Mouse (Mus musculus) adrenal gland, adult (tissue): ENCODE results near the gene Gan.

Experiments used
- DNase-seq, 2 experiments: peaks; one replicate each; pipeline ENCODE4 v3.0.0; 2022 to 2023; ENCODE audit warnings: low spot score in 1 of 2; ENCODE audit not compliant: inconsistent age in 2 of 2

Gene Gan

GRCm38 (mm10) chr8:117158135-117158761, at the start of gene Gan:
Gan (plus strand) TSS chr8:117158135.
- DNase-seq: peak; percentile 70 to 83

GRCm38 (mm10) chr8:117109018-117109711, 48.8 kb upstream of the Gan start:
- peak in 1 of 2 experiments; percentile 41 for DNase-seq

GRCm38 (mm10) chr8:117109801-117110390, 48.0 kb upstream of the Gan start:
- peak; percentile 73 to 92 for DNase-seq

- no peak for DNase-seq
Observed at GRCm38 (mm10) chr8:117111641-117112040, 46.3 kb upstream of the Gan start.

- peak in 1 of 2 experiments; percentile 30 for DNase-seq
Observed at GRCm38 (mm10) chr8:117112261-117112660, 45.7 kb upstream of the Gan start.

- no peak for DNase-seq
Observed at GRCm38 (mm10) chr8:117115094-117115493, 42.8 kb upstream of the Gan start.

- DNase-seq: peak in 1 of 2 experiments; percentile 38
Observed at GRCm38 (mm10) chr8:117115676-117116446, 42.1 kb upstream of the Gan start.

- no peak for DNase-seq
Observed at GRCm38 (mm10) chr8:117116534-117116933, 41.4 kb upstream of the Gan start.

GRCm38 (mm10) chr8:117118409-117118808, 39.5 kb upstream of the Gan start:
- no peak for DNase-seq

GRCm38 (mm10) chr8:117121277-117121676, 36.7 kb upstream of the Gan start:
- DNase-seq: no peak

GRCm38 (mm10) chr8:117123850-117124633, 33.9 kb upstream of the Gan start:
- no peak for DNase-seq

- DNase-seq: no peak
Observed at GRCm38 (mm10) chr8:117125854-117126253, 32.1 kb upstream of the Gan start.

GRCm38 (mm10) chr8:117126411-117126810, 31.5 kb upstream of the Gan start:
- DNase-seq: no peak

GRCm38 (mm10) chr8:117127063-117127462, 30.9 kb upstream of the Gan start:
- no peak for DNase-seq

- DNase-seq: no peak
Observed at GRCm38 (mm10) chr8:117133702-117134101, 24.2 kb upstream of the Gan start.

GRCm38 (mm10) chr8:117136351-117136750, 21.6 kb upstream of the Gan start:
- DNase-seq: no peak

- DNase-seq: no peak
Observed at GRCm38 (mm10) chr8:117136763-117137162, 21.2 kb upstream of the Gan start.

GRCm38 (mm10) chr8:117137357-117137756, 20.6 kb upstream of the Gan start:
- DNase-seq: no peak

GRCm38 (mm10) chr8:117148520-117148919, 9.4 kb upstream of the Gan start:
- peak in 1 of 2 experiments; percentile 20 for DNase-seq

- DNase-seq: no peak
Observed at GRCm38 (mm10) chr8:117156149-117156548, 1.8 kb upstream of the Gan start.
